Mouse (Mus musculus) urinary bladder, adult 2 months (tissue): Measurements from ENCODE around the gene Nup43. TPM values are rescaled to one million over a fixed set of nuclear protein-coding genes. Genes with fewer than 3 reads are reported as not detected.
"Not testable (repeated sequence)": the region's sequence is repeated elsewhere in the genome, so short reads cannot be mapped to it uniquely, and the experiment has no call there.

ENCODE experiments used
- DNase-seq: peaks from one replicate; pipeline ENCODE4 v3.0.0; 2022; ENCODE audit warnings: low spot score
- polyA plus RNA-seq: library from polyadenylated mRNA; depleted of rRNA; stranded (reverse); fragments of >200 nt; gene quantifications from 2 replicates; pipeline ENCODE4 v1.2.3, GENCODE M21; 2012; rRNA removed

The Nup43 gene
- polyA plus RNA-seq, result 10.2 and 12.4 TPM in 2 replicates

GRCm38 (mm10) chr10:7667342-7667802 is at the start of gene Nup43:
TSS of gene Nup43 (plus strand) at chr10:7667503.
- peak; percentile 78 for DNase-seq

- not testable (repeated sequence) for DNase-seq
These were observed 49.7 kb upstream of the Nup43 start for GRCm38 (mm10) chr10:7617556-7617955.

GRCm38 (mm10) chr10:7619821-7620241 is 47.5 kb upstream of the Nup43 start:
- DNase-seq, result no peak

- DNase-seq, result no peak
These were observed 46.6 kb upstream of the Nup43 start for GRCm38 (mm10) chr10:7620723-7621122.

- no peak for DNase-seq
These were observed 44.9 kb upstream of the Nup43 start for GRCm38 (mm10) chr10:7622378-7622777.

GRCm38 (mm10) chr10:7623861-7624518 is 43.3 kb upstream of the Nup43 start:
- no peak for DNase-seq

GRCm38 (mm10) chr10:7629092-7629491 is 38.2 kb upstream of the Nup43 start:
- no peak for DNase-seq

- no peak for DNase-seq
These were observed 37.0 kb upstream of the Nup43 start for GRCm38 (mm10) chr10:7630286-7630685.

GRCm38 (mm10) chr10:7630951-7631720 is 36.2 kb upstream of the Nup43 start:
- no peak for DNase-seq

- DNase-seq, result no peak
These were observed 26.9 kb upstream of the Nup43 start for GRCm38 (mm10) chr10:7640366-7640765.

GRCm38 (mm10) chr10:7645911-7646310 is 21.4 kb upstream of the Nup43 start:
- DNase-seq, result no peak

GRCm38 (mm10) chr10:7649059-7649458 is 18.2 kb upstream of the Nup43 start:
- DNase-seq, result no peak

- no peak for DNase-seq
These were observed 16.2 kb upstream of the Nup43 start for GRCm38 (mm10) chr10:7651057-7651456.

GRCm38 (mm10) chr10:7662471-7663141 is 4.7 kb upstream of the Nup43 start:
- no peak for DNase-seq

GRCm38 (mm10) chr10:7663159-7664026 is 3.9 kb upstream of the Nup43 start:
- peak; percentile 93 for DNase-seq

- no peak for DNase-seq
These were observed 3.2 kb upstream of the Nup43 start for GRCm38 (mm10) chr10:7664027-7664526.

- no peak for DNase-seq
These were observed 2.4 kb upstream of the Nup43 start for GRCm38 (mm10) chr10:7664889-7665288.

- DNase-seq, result no peak
These were observed 6.4 kb downstream of the Nup43 start for GRCm38 (mm10) chr10:7673673-7674072.

- peak; percentile 92 for DNase-seq
These were observed 13.5 kb downstream of the Nup43 start, which contains the start of the genes Pcmt1 and Lats1 for GRCm38 (mm10) chr10:7680731-7681301. TSS of gene Pcmt1 (minus strand) at chr10:7681136. TSS of gene Lats1 (plus strand) at chr10:7681214.

- DNase-seq, result peak; percentile 81
These were observed 14.2 kb downstream of the Nup43 start for GRCm38 (mm10) chr10:7681343-7682025.
